Mouse (Mus musculus): ENCODE results near the gene Mpp2. TPM values are rescaled to one million over a fixed set of nuclear protein-coding genes. Genes with fewer than 3 reads are reported as not detected.

Mpp2 gene
- polyA plus RNA-seq, 1 experiment from 2014 or later: 6.9 TPM

Other genes starting within 250 kb of the Mpp2 start
- gene Meox1, start 194.1 kb downstream of the Mpp2 start, polyA plus RNA-seq (2015; fragmentation: Nextera tagmentation; extraction: Ambion mirVana): 10.3 and 10.4 TPM in 2 replicates
- 0.44 and 0.52 TPM in 2 replicates for gene Sost, start 121.5 kb downstream of the Mpp2 start, polyA plus RNA-seq (2015; fragmentation: Nextera tagmentation; extraction: Ambion mirVana)
- gene Cfap97d1, start 104.2 kb downstream of the Mpp2 start, polyA plus RNA-seq (2015; fragmentation: Nextera tagmentation; extraction: Ambion mirVana): not detected in 2 replicates
- 18.8 and 20.0 TPM in 2 replicates for gene Dusp3, start 101.5 kb downstream of the Mpp2 start, polyA plus RNA-seq (2015; fragmentation: Nextera tagmentation; extraction: Ambion mirVana)
- 3.8 and 3.9 TPM in 2 replicates for gene Mpp3, start 60.1 kb downstream of the Mpp2 start, polyA plus RNA-seq (2015; fragmentation: Nextera tagmentation; extraction: Ambion mirVana)
- 0.59 and 0.63 TPM in 2 replicates for gene Cd300lg, start 47.0 kb downstream of the Mpp2 start, polyA plus RNA-seq (2015; fragmentation: Nextera tagmentation; extraction: Ambion mirVana)
- gene Ppy, start 12.8 kb upstream of the Mpp2 start, polyA plus RNA-seq (2015; fragmentation: Nextera tagmentation; extraction: Ambion mirVana): not detected in 2 replicates
- not detected in 2 replicates for gene Pyy, start 19.3 kb upstream of the Mpp2 start, polyA plus RNA-seq (2015; fragmentation: Nextera tagmentation; extraction: Ambion mirVana)
- gene Nags, start 57.0 kb upstream of the Mpp2 start, polyA plus RNA-seq (2015; fragmentation: Nextera tagmentation; extraction: Ambion mirVana): 0.46 and 0.67 TPM in 2 replicates
- 31.9 and 36.5 TPM in 2 replicates for gene Tmem101, start 67.9 kb upstream of the Mpp2 start, polyA plus RNA-seq (2015; fragmentation: Nextera tagmentation; extraction: Ambion mirVana)
- gene Lsm12, start 96.8 kb upstream of the Mpp2 start, polyA plus RNA-seq (2015; fragmentation: Nextera tagmentation; extraction: Ambion mirVana): 112 and 136 TPM in 2 replicates
- 31.5 and 33.3 TPM in 2 replicates for gene G6pc3, start 101.1 kb upstream of the Mpp2 start, polyA plus RNA-seq (2015; fragmentation: Nextera tagmentation; extraction: Ambion mirVana)
- 71.3 and 76.7 TPM in 2 replicates for gene Hdac5, start 141.7 kb upstream of the Mpp2 start, polyA plus RNA-seq (2015; fragmentation: Nextera tagmentation; extraction: Ambion mirVana)
- 19.9 and 20.4 TPM in 2 replicates for gene BC030867, start 160.4 kb upstream of the Mpp2 start, polyA plus RNA-seq (2015; fragmentation: Nextera tagmentation; extraction: Ambion mirVana)
- 0.09 and 0.10 TPM in 2 replicates for gene Asb16, start 180.2 kb upstream of the Mpp2 start, polyA plus RNA-seq (2015; fragmentation: Nextera tagmentation; extraction: Ambion mirVana)
- gene Tmub2, start 196.4 kb upstream of the Mpp2 start, polyA plus RNA-seq (2015; fragmentation: Nextera tagmentation; extraction: Ambion mirVana): 48.7 and 51.4 TPM in 2 replicates
- 13.3 and 13.6 TPM in 2 replicates for gene Atxn7l3, start 208.1 kb upstream of the Mpp2 start, polyA plus RNA-seq (2015; fragmentation: Nextera tagmentation; extraction: Ambion mirVana)
- gene Ubtf, start 231.2 kb upstream of the Mpp2 start, polyA plus RNA-seq (2015; fragmentation: Nextera tagmentation; extraction: Ambion mirVana): 83.5 and 86.1 TPM in 2 replicates

Data from lung, embryonic 15.5 days (tissue).